Mouse (Mus musculus) urinary bladder, adult 18-20 months (tissue): ENCODE measurements around the gene Defb19.

Experiments
- DNase-seq, 2 experiments: peaks; one replicate each; pipeline ENCODE4 v3.0.0; 2022; ENCODE audit warnings: low spot score in 2 of 2, mixed read lengths in 2 of 2

The Defb19 gene

GRCm38 (mm10) chr2:152580107-152580506, at the start of gene Defb19:
Defb19 (minus strand) TSS chr2:152580312.
- DNase-seq, result no peak

GRCm38 (mm10) chr2:152629904-152630303, 49.8 kb upstream of the Defb19 start:
- no peak for DNase-seq

- no peak for DNase-seq
These were observed 49.1 kb upstream of the Defb19 start for GRCm38 (mm10) chr2:152629239-152629638.

GRCm38 (mm10) chr2:152628066-152628465, 48.0 kb upstream of the Defb19 start:
- DNase-seq, result no peak

DNA sequence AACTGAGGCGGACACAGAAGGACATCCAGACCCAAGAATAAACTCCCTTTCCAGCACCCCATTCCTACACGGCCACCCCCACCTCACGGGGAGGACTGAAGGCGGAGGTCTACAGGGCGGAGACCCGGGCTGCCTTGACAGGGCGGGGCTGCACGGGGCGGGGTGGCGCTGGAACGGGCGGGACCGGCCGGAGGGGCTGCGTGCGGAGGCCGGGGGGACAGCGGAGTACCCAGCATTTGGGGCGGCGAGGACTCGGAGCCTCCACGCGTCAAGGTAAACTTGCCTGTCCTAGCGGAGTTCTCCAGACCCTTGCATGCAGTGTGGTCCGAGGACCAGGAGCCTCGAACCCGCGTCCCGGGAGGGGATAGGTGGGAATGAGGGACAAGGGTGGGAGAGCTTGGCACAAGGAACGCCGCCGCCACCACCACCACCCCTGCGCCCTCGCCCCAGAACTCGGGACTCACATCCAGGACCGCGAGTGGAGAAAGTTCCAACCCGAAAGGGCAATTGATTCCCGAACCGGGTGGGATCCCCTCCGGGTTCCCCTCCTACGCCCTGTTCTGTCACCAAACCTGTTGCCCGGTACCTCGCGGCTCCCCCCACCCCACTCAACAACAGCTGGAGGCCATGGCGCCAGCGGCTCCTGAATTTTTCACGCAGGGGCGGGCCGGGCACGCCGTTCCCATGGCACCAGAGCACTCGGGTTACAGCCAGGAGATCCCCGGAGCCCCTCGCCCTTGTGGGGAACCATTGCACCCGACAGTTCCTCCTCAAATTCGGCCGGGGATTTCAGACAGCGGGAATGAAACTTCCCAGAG, 46.9 kb upstream of the Defb19 start, which contains the start of gene Rem1:
Gene Rem1, plus strand, starts transcription at position 178 of the 818 bp plus-strand sequence.
- DNase-seq, result no peak

GRCm38 (mm10) chr2:152625256-152625655, 45.1 kb upstream of the Defb19 start:
- no peak for DNase-seq

- DNase-seq, result no peak
These were observed 44.5 kb upstream of the Defb19 start for GRCm38 (mm10) chr2:152624566-152624965.

DNA sequence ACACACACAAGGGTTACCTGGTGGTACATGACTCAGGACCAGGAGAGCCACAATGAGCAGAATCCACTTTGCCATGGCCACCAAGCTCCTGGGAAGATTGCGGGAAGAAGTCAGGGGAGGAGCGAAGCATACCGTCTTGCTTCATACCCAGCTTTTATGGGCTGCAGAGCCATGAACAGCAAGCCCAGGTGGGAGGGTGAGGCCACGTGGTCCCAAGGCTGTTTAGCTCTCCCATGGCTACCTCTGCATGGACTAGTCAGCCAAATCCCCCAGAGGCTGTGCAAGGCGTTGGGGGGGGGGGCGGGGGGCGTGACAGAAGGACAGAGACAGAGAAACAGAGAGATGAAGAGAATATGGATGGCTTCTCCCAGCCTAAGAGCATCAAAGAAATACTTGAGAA, 42.8 kb upstream of the Defb19 start, which contains the start of gene Defb25:
Gene Defb25, minus strand, starts transcription at position 101 of the 400 bp plus-strand sequence.
- DNase-seq, result no peak

GRCm38 (mm10) chr2:152622151-152622550, 42.0 kb upstream of the Defb19 start:
- no peak for DNase-seq

GRCm38 (mm10) chr2:152620367-152621134, 40.4 kb upstream of the Defb19 start:
- no peak for DNase-seq

GRCm38 (mm10) chr2:152617374-152617773, 37.3 kb upstream of the Defb19 start:
- DNase-seq, result no peak

DNA sequence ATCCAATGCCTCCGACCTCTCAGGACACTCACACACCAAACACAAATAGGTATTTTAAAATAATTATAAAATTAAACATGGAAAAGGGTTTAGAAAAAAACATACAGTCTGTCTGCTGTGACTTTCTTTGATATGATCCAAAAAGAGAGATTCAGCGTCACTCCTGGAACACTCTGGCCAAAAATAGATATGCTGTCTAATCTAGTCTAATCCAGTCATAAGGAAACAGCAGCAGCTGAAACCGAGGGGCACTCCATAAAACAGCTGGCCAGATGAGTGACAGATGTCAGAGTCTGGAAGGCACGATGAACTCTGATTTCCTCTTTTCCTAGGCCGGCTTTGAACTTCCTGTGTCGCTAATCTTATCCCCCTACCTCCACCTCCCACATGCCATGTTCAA, 36.4 kb upstream of the Defb19 start:
- no peak for DNase-seq

DNA sequence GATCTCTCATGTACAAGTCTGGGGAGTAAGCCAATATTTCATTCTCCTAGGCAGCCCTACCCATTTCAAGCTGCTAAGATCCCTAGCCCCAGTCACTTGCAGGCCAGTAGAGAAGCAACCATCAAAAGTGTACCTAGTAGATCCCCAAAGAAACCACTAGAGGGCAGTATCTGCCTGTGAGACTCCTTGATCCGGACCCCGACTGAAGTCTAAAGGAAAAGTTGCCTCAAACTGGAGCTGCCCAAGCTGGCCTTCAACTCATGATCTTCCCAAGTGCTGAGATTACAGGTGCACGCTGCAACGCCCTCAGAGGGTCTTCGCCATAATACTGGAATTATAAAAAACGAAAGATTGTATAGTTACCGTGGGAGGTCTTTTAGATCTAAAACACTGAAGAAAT, 35.5 kb upstream of the Defb19 start:
- no peak for DNase-seq

- DNase-seq, result no peak
These were observed 32.1 kb upstream of the Defb19 start for GRCm38 (mm10) chr2:152612193-152612592.

GRCm38 (mm10) chr2:152608719-152609118, 28.6 kb upstream of the Defb19 start:
- DNase-seq, result no peak

DNA sequence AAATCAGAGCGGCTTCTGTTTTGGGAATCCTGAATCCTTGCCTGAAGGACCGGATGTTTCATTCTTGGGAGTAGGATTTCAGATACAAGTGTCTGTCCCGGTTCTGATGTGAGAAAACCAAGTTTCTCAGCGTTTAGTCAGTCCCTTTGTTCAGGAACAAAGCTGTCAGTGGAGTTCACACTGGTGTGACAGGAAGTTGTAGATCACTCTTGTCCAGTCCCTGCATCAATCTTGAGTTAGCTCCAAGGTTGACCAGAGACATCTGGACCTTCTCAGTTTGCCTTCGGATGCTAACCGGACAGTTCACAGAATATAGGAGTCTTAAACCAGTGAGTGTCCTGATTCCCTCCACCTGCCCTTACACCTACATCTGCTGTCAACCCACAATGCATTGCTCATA, 27.6 kb upstream of the Defb19 start:
- DNase-seq, result no peak

GRCm38 (mm10) chr2:152604057-152604456, 23.9 kb upstream of the Defb19 start, which contains the start of gene Defb36:
Defb36 (plus strand) TSS chr2:152604327.
- DNase-seq, result no peak

DNA sequence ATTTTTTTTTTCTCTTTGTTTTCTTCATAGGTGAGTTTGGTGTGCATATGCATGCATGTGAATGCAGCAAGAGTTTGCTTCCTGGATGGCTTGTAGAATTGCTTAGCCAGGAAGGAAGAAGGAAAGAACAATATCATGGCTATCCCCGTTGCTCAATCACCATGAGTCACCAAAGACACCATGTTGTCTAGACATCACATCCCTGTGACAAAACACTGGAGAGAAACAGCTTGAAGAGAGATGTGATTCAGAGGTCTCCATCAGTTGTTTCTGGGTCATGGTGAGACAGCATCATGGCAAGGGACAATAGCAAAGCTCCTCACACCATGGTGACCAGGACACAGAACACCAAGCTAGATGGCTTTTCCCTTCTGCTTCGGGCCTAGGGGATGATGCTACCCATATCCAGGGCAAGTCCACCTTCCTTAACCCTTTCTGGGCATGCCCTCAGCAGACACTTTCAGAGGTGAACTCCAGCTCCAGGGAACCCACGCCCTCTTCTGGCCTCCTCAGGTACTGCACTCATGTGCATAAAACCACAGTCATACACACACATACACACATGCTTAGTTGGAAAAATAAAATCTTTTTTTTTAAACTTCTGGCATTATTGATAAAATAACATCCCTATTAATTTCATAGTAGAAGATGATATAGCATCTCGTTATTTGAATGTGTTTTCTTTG, 21.3 kb upstream of the Defb19 start:
- DNase-seq, result no peak

DNA sequence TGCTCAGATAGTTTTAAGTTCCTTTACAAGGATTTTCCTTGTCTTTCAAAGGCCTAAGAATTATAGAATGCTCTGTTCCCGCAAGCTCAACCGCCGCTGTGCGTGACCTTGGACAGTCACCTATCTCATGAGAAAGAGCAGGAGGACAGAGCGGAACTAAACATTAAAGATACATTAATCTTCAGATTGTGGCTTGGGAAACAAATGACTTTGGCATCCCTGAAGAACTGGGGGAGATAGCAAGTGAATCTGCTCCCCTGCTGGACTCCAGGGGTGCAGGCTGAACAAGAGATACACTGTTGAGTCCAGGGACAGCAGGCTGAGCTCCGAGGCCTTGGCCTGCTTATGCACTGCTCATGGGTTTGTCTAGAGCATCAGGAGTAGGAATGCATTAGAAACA, 20.0 kb upstream of the Defb19 start:
- DNase-seq, result no peak

DNA sequence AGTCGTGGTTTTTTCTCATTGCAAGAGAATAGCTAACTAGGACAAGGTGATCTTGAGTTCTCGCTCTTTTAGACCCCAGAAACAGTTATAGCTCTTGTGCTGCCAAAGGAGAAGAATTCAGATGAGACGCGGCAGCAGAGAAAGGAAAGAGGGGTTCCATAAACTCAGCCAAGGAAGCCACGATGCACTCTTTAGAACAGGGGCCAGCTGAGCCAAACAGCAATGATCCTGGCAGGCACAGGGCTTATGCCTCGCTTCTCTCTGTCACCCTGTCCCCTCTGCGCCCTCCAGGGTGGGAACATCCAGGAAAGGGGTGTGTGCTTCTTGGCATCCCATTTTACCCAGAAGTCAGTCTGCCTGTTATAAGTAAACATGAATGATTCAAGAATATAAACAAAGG, 19.2 kb upstream of the Defb19 start, which contains the start of gene Defb45:
Gene Defb45, minus strand, starts transcription at position 101 of the 400 bp plus-strand sequence.
- DNase-seq, result no peak

DNA sequence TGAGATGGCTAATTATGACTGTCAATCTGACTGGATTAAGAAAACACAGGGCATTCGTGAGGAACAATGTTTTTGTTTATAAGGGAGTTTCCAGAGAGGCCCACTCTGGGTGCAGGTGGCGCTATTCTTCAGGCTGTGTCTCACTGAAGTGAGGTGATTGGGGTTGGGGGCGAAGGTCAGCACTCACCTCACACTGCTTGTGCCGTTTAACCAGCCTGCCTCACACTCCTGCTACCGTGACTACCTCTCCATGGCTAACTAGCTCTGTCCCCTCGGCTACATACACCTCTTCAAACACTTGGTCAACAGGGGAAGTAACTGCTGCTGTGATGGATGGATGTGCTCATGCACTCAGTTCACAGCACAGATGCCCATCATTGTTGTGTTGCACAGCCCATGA, 8.9 kb upstream of the Defb19 start:
- DNase-seq, result no peak

- DNase-seq, result no peak
These were observed 8.3 kb upstream of the Defb19 start for GRCm38 (mm10) chr2:152588450-152588849.
